Mouse (Mus musculus) lung, adult 2 months (tissue): ENCODE measurements around the gene Gm21992.

Experiments
- CTCF ChIP-seq: fragments of 200-500 bp; IDR thresholded peaks from 2 replicates; pipeline ENCODE4 v1.5.1; 2011; ENCODE audit warnings: mild to moderate bottlenecking, low read length, control low read depth; ENCODE audit not compliant: insufficient read depth
- POLR2A ChIP-seq: fragments of 200-500 bp; IDR thresholded peaks from 2 replicates; pipeline ENCODE4 v1.6.1; 2011; ENCODE audit warnings: low read depth, mild to moderate bottlenecking, control low read depth, low read length, borderline replicate concordance; ENCODE audit errors: extremely low read depth

GRCm38 (mm10) chr19:4833977-4834376 is 22.6 kb upstream of the Gm21992 start:
- TF ChIP-seq CTCF (no peak), POLR2A (no peak)
